Mouse (Mus musculus): Measurements from ENCODE around the gene Plbd2. TPM values are rescaled to one million over a fixed set of nuclear protein-coding genes. Genes with fewer than 3 reads are reported as not detected.
A peak's percentile ranks its signal among the peaks of the same experiment; 100 is the strongest.

Gene Plbd2
- polyA plus RNA-seq, 1 experiment from 2014 or later, result 37.6 TPM

GRCm38 (mm10) chr5:120472770-120473169 lies 30.7 kb downstream of the Plbd2 start, which contains the start of gene Sdsl:
Gene Sdsl, minus strand, starts transcription at chr5:120472810.
- 74% methylated on average over 8 of the region's 8 CpGs for WGBS
- Histone ChIP-seq H3K4me2 (ENCODE audit: low read length) (no peak within 1 kb of the TSS), H3K36me3 (ENCODE audit: control insufficient read depth, insufficient read depth, low read length) (no peaks in the 10 kb centered on the region), H3K9ac (ENCODE audit: low read depth, low read length) (no peak within 1 kb of the TSS), H3K9me3 (ENCODE audit: control insufficient read depth, low read length) (no peaks in the 10 kb centered on the region), H3K27me3 (replicated peaks; ENCODE audit: control insufficient read depth, insufficient read depth, low read length) (no peaks in the 10 kb centered on the region), H3K4me3 (ENCODE audit: low read length) (no peak within 1 kb of the TSS), H3K27ac (ENCODE audit: low read depth, low read length) (no peak within 1 kb of the TSS), H3K4me1 (ENCODE audit: control insufficient read depth, insufficient read depth, low read depth, low read length) (no peaks in the 10 kb centered on the region)
- no peak for ATAC-seq

- Histone ChIP-seq H3K27me3 (replicated peaks; ENCODE audit: control insufficient read depth, insufficient read depth, low read length) (no peaks in the 10 kb centered on the region), H3K27ac (ENCODE audit: low read depth, low read length) (no peak overlapping the region), H3K4me2 (ENCODE audit: low read length) (no peak overlapping the region), H3K9ac (ENCODE audit: low read depth, low read length) (no peak overlapping the region), H3K9me3 (ENCODE audit: control insufficient read depth, low read length) (no peaks in the 10 kb centered on the region), H3K4me1 (ENCODE audit: control insufficient read depth, insufficient read depth, low read depth, low read length) (no peaks in the 10 kb centered on the region), H3K4me3 (ENCODE audit: low read length) (no peak overlapping the region), H3K36me3 (ENCODE audit: control insufficient read depth, insufficient read depth, low read length) (no peaks in the 10 kb centered on the region)
- 54% methylated on average over 4 of the region's 4 CpGs for WGBS
- no peak for ATAC-seq
These were observed 31.9 kb downstream of the Plbd2 start for GRCm38 (mm10) chr5:120471538-120471937.

- H3K27me3 ChIP-seq (replicated peaks; ENCODE audit: control insufficient read depth, insufficient read depth, low read length), result no peaks in the 10 kb centered on the region
- H3K36me3 ChIP-seq (ENCODE audit: control insufficient read depth, insufficient read depth, low read length), result no peaks in the 10 kb centered on the region
- H3K4me1 ChIP-seq (ENCODE audit: control insufficient read depth, insufficient read depth, low read depth, low read length), result no peaks in the 10 kb centered on the region
- H3K9me3 ChIP-seq (ENCODE audit: control insufficient read depth, low read length), result no peaks in the 10 kb centered on the region
- no peak overlapping the region for H3K27ac ChIP-seq (ENCODE audit: low read depth, low read length)
- no peak overlapping the region for H3K4me3 ChIP-seq (ENCODE audit: low read length)
- 89% methylated on average over 6 of the region's 6 CpGs for WGBS
- ATAC-seq, result no peak
- no peak overlapping the region for H3K4me2 ChIP-seq (ENCODE audit: low read length)
- no peak overlapping the region for H3K9ac ChIP-seq (ENCODE audit: low read depth, low read length)
These were observed 34.6 kb downstream of the Plbd2 start for GRCm38 (mm10) chr5:120468830-120469229.

- H3K4me1 ChIP-seq (ENCODE audit: control insufficient read depth, insufficient read depth, low read depth, low read length), result no peaks in the 10 kb centered on the region
- H3K36me3 ChIP-seq (ENCODE audit: control insufficient read depth, insufficient read depth, low read length), result no peaks in the 10 kb centered on the region
- H3K4me2 ChIP-seq (ENCODE audit: low read length), result no peak overlapping the region
- no peaks in the 10 kb centered on the region for H3K27me3 ChIP-seq (replicated peaks; ENCODE audit: control insufficient read depth, insufficient read depth, low read length)
- 87% methylated on average over 5 of the region's 5 CpGs for WGBS
- no peak overlapping the region for H3K4me3 ChIP-seq (ENCODE audit: low read length)
- H3K27ac ChIP-seq (ENCODE audit: low read depth, low read length), result no peak overlapping the region
- H3K9me3 ChIP-seq (ENCODE audit: control insufficient read depth, low read length), result no peaks in the 10 kb centered on the region
- no peak for ATAC-seq
- no peak overlapping the region for H3K9ac ChIP-seq (ENCODE audit: low read depth, low read length)
These were observed 35.1 kb downstream of the Plbd2 start for GRCm38 (mm10) chr5:120468336-120468735.

GRCm38 (mm10) chr5:120467026-120467425 lies 36.4 kb downstream of the Plbd2 start:
- 11% methylated on average over 4 of the region's 4 CpGs for WGBS
- Histone ChIP-seq H3K36me3 (ENCODE audit: control insufficient read depth, insufficient read depth, low read length) (no peaks in the 10 kb centered on the region), H3K9ac (ENCODE audit: low read depth, low read length) (peak overlapping the region; percentile 47; the same call in 1 of the 2 replicates)

GRCm38 (mm10) chr5:120465860-120466259 lies 37.6 kb downstream of the Plbd2 start:
- ATAC-seq, result no peak
- no peak overlapping the region for H3K9ac ChIP-seq (ENCODE audit: low read depth, low read length)
- WGBS, result 79% methylated on average over 6 of the region's 6 CpGs

More at GRCm38 (mm10) chr5:120467026-120467425, 36.4 kb downstream of the Plbd2 start:
- no peaks in the 10 kb centered on the region for H3K27me3 ChIP-seq (replicated peaks; ENCODE audit: control insufficient read depth, insufficient read depth, low read length)
- no peak overlapping the region for H3K27ac ChIP-seq (ENCODE audit: low read depth, low read length)
- H3K9me3 ChIP-seq (ENCODE audit: control insufficient read depth, low read length), result no peaks in the 10 kb centered on the region
- H3K4me3 ChIP-seq (ENCODE audit: low read length), result peak overlapping the region; percentile 33
- ATAC-seq, result no peak
- peak overlapping the region; percentile 41 for H3K4me2 ChIP-seq (ENCODE audit: low read length)
- no peaks in the 10 kb centered on the region for H3K4me1 ChIP-seq (ENCODE audit: control insufficient read depth, insufficient read depth, low read depth, low read length)

GRCm38 (mm10) chr5:120465062-120465461 lies 38.4 kb downstream of the Plbd2 start:
- H3K9me3 ChIP-seq (ENCODE audit: control insufficient read depth, low read length), result no peaks in the 10 kb centered on the region
- H3K4me2 ChIP-seq (ENCODE audit: low read length), result no peak overlapping the region
- no peak overlapping the region for H3K4me3 ChIP-seq (ENCODE audit: low read length)
- no peaks in the 10 kb centered on the region for H3K36me3 ChIP-seq (ENCODE audit: control insufficient read depth, insufficient read depth, low read length)
- no peak overlapping the region for H3K9ac ChIP-seq (ENCODE audit: low read depth, low read length)
- no peak overlapping the region for H3K27ac ChIP-seq (ENCODE audit: low read depth, low read length)
- ATAC-seq, result no peak
- WGBS, result 40% methylated on average over 5 of the region's 5 CpGs
- no peaks in the 10 kb centered on the region for H3K27me3 ChIP-seq (replicated peaks; ENCODE audit: control insufficient read depth, insufficient read depth, low read length)
- H3K4me1 ChIP-seq (ENCODE audit: control insufficient read depth, insufficient read depth, low read depth, low read length), result no peaks in the 10 kb centered on the region

More at GRCm38 (mm10) chr5:120465860-120466259, 37.6 kb downstream of the Plbd2 start:
- Histone ChIP-seq H3K27me3 (replicated peaks; ENCODE audit: control insufficient read depth, insufficient read depth, low read length) (no peaks in the 10 kb centered on the region), H3K36me3 (ENCODE audit: control insufficient read depth, insufficient read depth, low read length) (no peaks in the 10 kb centered on the region), H3K9me3 (ENCODE audit: control insufficient read depth, low read length) (no peaks in the 10 kb centered on the region), H3K4me3 (ENCODE audit: low read length) (no peak overlapping the region), H3K4me2 (ENCODE audit: low read length) (no peak overlapping the region), H3K4me1 (ENCODE audit: control insufficient read depth, insufficient read depth, low read depth, low read length) (no peaks in the 10 kb centered on the region), H3K27ac (ENCODE audit: low read depth, low read length) (no peak overlapping the region)

GRCm38 (mm10) chr5:120464321-120464720 lies 39.1 kb downstream of the Plbd2 start:
- Histone ChIP-seq H3K27me3 (replicated peaks; ENCODE audit: control insufficient read depth, insufficient read depth, low read length) (no peaks in the 10 kb centered on the region), H3K4me3 (ENCODE audit: low read length) (no peak overlapping the region), H3K9ac (ENCODE audit: low read depth, low read length) (no peak overlapping the region), H3K4me1 (ENCODE audit: control insufficient read depth, insufficient read depth, low read depth, low read length) (no peaks in the 10 kb centered on the region), H3K36me3 (ENCODE audit: control insufficient read depth, insufficient read depth, low read length) (no peaks in the 10 kb centered on the region), H3K9me3 (ENCODE audit: control insufficient read depth, low read length) (no peaks in the 10 kb centered on the region), H3K27ac (ENCODE audit: low read depth, low read length) (no peak overlapping the region), H3K4me2 (ENCODE audit: low read length) (no peak overlapping the region)
- WGBS, result 87% methylated on average over 4 of the region's 4 CpGs
- no peak for ATAC-seq

GRCm38 (mm10) chr5:120461902-120462301 lies 41.5 kb downstream of the Plbd2 start:
- WGBS, result 73% methylated on average over 15 of the region's 15 CpGs
- Histone ChIP-seq H3K27ac (ENCODE audit: low read depth, low read length) (no peak overlapping the region), H3K9ac (ENCODE audit: low read depth, low read length) (no peak overlapping the region), H3K4me2 (ENCODE audit: low read length) (no peak overlapping the region), H3K9me3 (ENCODE audit: control insufficient read depth, low read length) (no peaks in the 10 kb centered on the region), H3K4me1 (ENCODE audit: control insufficient read depth, insufficient read depth, low read depth, low read length) (no peaks in the 10 kb centered on the region), H3K27me3 (replicated peaks; ENCODE audit: control insufficient read depth, insufficient read depth, low read length) (no peaks in the 10 kb centered on the region), H3K4me3 (ENCODE audit: low read length) (no peak overlapping the region), H3K36me3 (ENCODE audit: control insufficient read depth, insufficient read depth, low read length) (no peaks in the 10 kb centered on the region)
- ATAC-seq, result no peak

GRCm38 (mm10) chr5:120459133-120459532 lies 44.3 kb downstream of the Plbd2 start:
- H3K9ac ChIP-seq (ENCODE audit: low read depth, low read length), result no peak overlapping the region
- no peaks in the 10 kb centered on the region for H3K36me3 ChIP-seq (ENCODE audit: control insufficient read depth, insufficient read depth, low read length)
- H3K27ac ChIP-seq (ENCODE audit: low read depth, low read length), result no peak overlapping the region
- ATAC-seq, result no peak
- no peak overlapping the region for H3K4me2 ChIP-seq (ENCODE audit: low read length)
- H3K9me3 ChIP-seq (ENCODE audit: control insufficient read depth, low read length), result no peaks in the 10 kb centered on the region
- H3K27me3 ChIP-seq (replicated peaks; ENCODE audit: control insufficient read depth, insufficient read depth, low read length), result no peaks in the 10 kb centered on the region
- no peaks in the 10 kb centered on the region for H3K4me1 ChIP-seq (ENCODE audit: control insufficient read depth, insufficient read depth, low read depth, low read length)
- H3K4me3 ChIP-seq (ENCODE audit: low read length), result no peak overlapping the region
- 72% methylated on average over 10 of the region's 10 CpGs for WGBS
